Mouse (Mus musculus) ES-Bruce4 (cell line): ENCODE data around the gene Baat.

Source experiments
- CTCF ChIP-seq: IDR thresholded peaks from one replicate; pipeline ENCODE4 v1.8.1; 2011; ENCODE audit warnings: low read depth, low read length
- EP300 ChIP-seq: IDR thresholded peaks from 2 replicates; pipeline ENCODE4 v1.6.1; 2011; ENCODE audit warnings: low read depth, low read length; ENCODE audit not compliant: insufficient read depth
- POLR2A ChIP-seq: IDR thresholded peaks from one replicate; pipeline ENCODE4 v1.8.1; 2011; ENCODE audit warnings: low read length; ENCODE audit not compliant: insufficient read depth

GRCm38 (mm10) chr4:49535036-49535435 is 28.7 kb upstream of the Baat start:
- TF ChIP-seq CTCF = no peak
- TF ChIP-seq POLR2A = no peak
- no peak for TF ChIP-seq EP300
